Mouse (Mus musculus) cortical plate, adult 2 months (tissue): ENCODE measurements around the gene Nlrp1b.

ENCODE experiments used
- CTCF ChIP-seq: fragments of 200-500 bp; IDR thresholded peaks from 2 replicates; pipeline ENCODE4 v1.5.1; 2011; ENCODE audit warnings: mild to moderate bottlenecking, control low read depth, low read length; ENCODE audit not compliant: insufficient read depth; ENCODE audit errors: extremely low read depth
- POLR2A ChIP-seq: fragments of 200-500 bp; IDR thresholded peaks from 2 replicates; pipeline ENCODE4 v1.6.1; 2011; ENCODE audit warnings: mild to moderate bottlenecking, low read length, control low read depth; ENCODE audit not compliant: insufficient read depth; ENCODE audit errors: extremely low read depth

- TF ChIP-seq POLR2A (no peak), CTCF (no peak)
These were observed 31.2 kb downstream of the Nlrp1b start for GRCm38 (mm10) chr11:71199349-71199748.
